Mouse (Mus musculus) brown adipose tissue, adult 24 weeks (tissue): Measurements from ENCODE around the gene Erf. TPM values are rescaled to one million over a fixed set of nuclear protein-coding genes. Genes with fewer than 3 reads are reported as not detected.

Source experiments
- polyA plus RNA-seq: library from polyadenylated mRNA; stranded (reverse); fragments of >200 nt; gene quantifications from 2 replicates; pipeline ENCODE4 v1.2.4, GENCODE M21; 2012; ENCODE audit not compliant: missing spikeins, insufficient read depth, insufficient read length

Gene Erf
- polyA plus RNA-seq, 1 experiment, result 7.4 TPM

Other genes with a start within 250 kb of the Erf start
- gene Atp1a3, start 244.8 kb downstream of the Erf start, polyA plus RNA-seq, result 4.8 and 5.9 TPM in 2 replicates
- 2.8 and 3.5 TPM in 2 replicates for gene Grik5, start 178.4 kb downstream of the Erf start, polyA plus RNA-seq
- 5.9 and 7.6 TPM in 2 replicates for gene Zfp574, start 178.2 kb downstream of the Erf start, polyA plus RNA-seq
- 0.52 and 0.79 TPM in 2 replicates for gene Pou2f2, start 71.0 kb downstream of the Erf start, polyA plus RNA-seq
- gene Dedd2, start 30.1 kb downstream of the Erf start, polyA plus RNA-seq, result 6.1 and 10.0 TPM in 2 replicates
- gene Zfp526, start 29.3 kb downstream of the Erf start, polyA plus RNA-seq, result 1.9 and 2.6 TPM in 2 replicates
- 85.4 and 96.9 TPM in 2 replicates for gene Gsk3a, start 12.9 kb downstream of the Erf start, polyA plus RNA-seq
- gene Cic, start 16.9 kb upstream of the Erf start, polyA plus RNA-seq, result 25.2 and 31.3 TPM in 2 replicates
- gene Pafah1b3, start 47.2 kb upstream of the Erf start, polyA plus RNA-seq, result 1.6 and 4.8 TPM in 2 replicates
- gene Prr19, start 50.6 kb upstream of the Erf start, polyA plus RNA-seq, result not detected in 2 replicates
- gene Tmem145, start 55.3 kb upstream of the Erf start, polyA plus RNA-seq, result not detected in 2 replicates
- 12.7 and 14.3 TPM in 2 replicates for gene Megf8, start 66.4 kb upstream of the Erf start, polyA plus RNA-seq
- not detected in 2 replicates for gene Cnfn, start 119.0 kb upstream of the Erf start, polyA plus RNA-seq
- gene Lipe, start 147.9 kb upstream of the Erf start, polyA plus RNA-seq, result 1,111 and 1,189 TPM in 2 replicates
- gene Cxcl17, start 162.1 kb upstream of the Erf start, polyA plus RNA-seq, result not detected in 2 replicates
- 4.3 and 8.3 TPM in 2 replicates for gene Ceacam1, start 226.8 kb upstream of the Erf start, polyA plus RNA-seq